Mouse (Mus musculus) embryonic facial prominence, embryonic 10.5 days (tissue): ENCODE measurements at regions not wholly inside any gene's neighbourhood (a gene's known extent, or its start where the extent isn't known, plus 50 kb on each side); places are given as distances from the start of the nearest gene placed in this dataset.

Source experiments
- DNase-seq: peaks from one replicate; pipeline ENCODE4 v3.0.0-alpha.2; 2017; ENCODE audit warnings: low spot score
- H3K27ac ChIP-seq: fragments of 300-500 bp; sonication (generic); replicated peaks from 2 replicates; pipeline ENCODE4 v1.5.1; 2016; ENCODE audit warnings: mild to moderate bottlenecking
- H3K27me3 ChIP-seq: fragments of 300-500 bp; sonication (generic); replicated peaks from 2 replicates; pipeline ENCODE4 v1.6.1; 2016; ENCODE audit warnings: low read depth, mild to moderate bottlenecking; ENCODE audit not compliant: poor library complexity, severe bottlenecking
- H3K36me3 ChIP-seq: fragments of 300-500 bp; sonication (generic); replicated peaks from 2 replicates; pipeline ENCODE4 v1.6.1; 2016; ENCODE audit warnings: mild to moderate bottlenecking, moderate library complexity
- H3K4me1 ChIP-seq: fragments of 300-500 bp; sonication (generic); 2 replicates; pipeline ENCODE4 v1.6.1; 2016
- H3K4me3 ChIP-seq: fragments of 300-500 bp; sonication (generic); 2 replicates; pipeline ENCODE4 v1.5.1; 2016; ENCODE audit warnings: mild to moderate bottlenecking, moderate library complexity
- H3K9me3 ChIP-seq: fragments of 300-500 bp; sonication (generic); 2 replicates; pipeline ENCODE4 v1.6.1; 2016; ENCODE audit warnings: mild to moderate bottlenecking
- WGBS: fragments of 180-500 bp; shearing (Covaris S2); methylation state at CpG from one replicate; pipeline ENCODE4 v1.1.7; 2016; 5-methylcytosine and 5-hydroxymethylcytosine counted together

DNA sequence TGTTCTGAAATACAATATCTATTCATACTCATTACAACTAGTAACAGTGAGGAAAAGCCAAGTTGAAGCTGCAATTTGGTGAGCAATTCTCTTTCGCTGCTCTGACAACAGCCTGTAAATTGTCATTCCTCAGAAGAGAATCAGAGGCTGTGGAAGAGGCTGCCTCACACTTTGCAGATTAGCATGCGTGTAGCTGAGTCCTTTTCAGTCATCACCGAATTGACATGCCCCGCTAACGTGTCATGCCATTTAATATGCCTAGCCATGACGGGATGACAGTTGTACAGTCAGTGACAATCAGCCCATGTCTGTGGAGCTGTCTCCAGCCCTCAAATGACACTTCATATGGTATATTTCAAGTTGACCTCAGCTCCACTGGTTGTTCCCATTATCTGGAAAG lies 553.4 kb upstream of the Itga1 start:
- no peak for DNase-seq
- H3K4me1 ChIP-seq, result peaks cover 9% of the 10 kb centered on the region
- H3K36me3 ChIP-seq, result no peaks in the 10 kb centered on the region
- no peaks in the 10 kb centered on the region for H3K9me3 ChIP-seq
- no peak overlapping the region for H3K4me3 ChIP-seq
- 94% methylated on average over 6 of the region's 6 CpGs for WGBS
- no peaks in the 10 kb centered on the region for H3K27me3 ChIP-seq
- H3K27ac ChIP-seq, result no peak overlapping the region

DNA sequence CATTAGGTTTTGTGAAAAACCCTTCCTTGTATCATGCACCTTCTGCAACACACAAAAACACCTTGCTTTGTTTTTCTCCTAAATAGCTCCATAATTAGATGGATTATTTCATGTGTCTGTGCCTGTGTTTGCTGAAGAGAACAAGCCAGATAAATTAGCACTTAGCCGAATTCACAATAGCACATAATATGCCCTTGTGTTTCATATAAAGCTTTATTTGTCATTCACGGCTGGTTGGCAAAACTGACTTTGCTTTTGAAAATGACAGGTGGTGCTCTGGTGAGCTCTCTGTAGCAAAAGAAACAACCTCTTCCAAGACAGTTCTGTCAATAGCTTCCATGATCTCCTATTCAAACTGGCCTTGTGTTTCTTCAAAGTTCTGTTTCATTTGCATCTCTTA lies 551.2 kb upstream of the Itga1 start:
- Histone ChIP-seq H3K4me3 (no peak overlapping the region), H3K27me3 (no peaks in the 10 kb centered on the region), H3K27ac (no peak overlapping the region), H3K9me3 (no peaks in the 10 kb centered on the region), H3K4me1 (peaks cover 3% of the 10 kb centered on the region; the same call in 1 of the 2 replicates), H3K36me3 (no peaks in the 10 kb centered on the region)
- 65% methylated on average over 2 of the region's 2 CpGs for WGBS
- DNase-seq, result no peak

DNA sequence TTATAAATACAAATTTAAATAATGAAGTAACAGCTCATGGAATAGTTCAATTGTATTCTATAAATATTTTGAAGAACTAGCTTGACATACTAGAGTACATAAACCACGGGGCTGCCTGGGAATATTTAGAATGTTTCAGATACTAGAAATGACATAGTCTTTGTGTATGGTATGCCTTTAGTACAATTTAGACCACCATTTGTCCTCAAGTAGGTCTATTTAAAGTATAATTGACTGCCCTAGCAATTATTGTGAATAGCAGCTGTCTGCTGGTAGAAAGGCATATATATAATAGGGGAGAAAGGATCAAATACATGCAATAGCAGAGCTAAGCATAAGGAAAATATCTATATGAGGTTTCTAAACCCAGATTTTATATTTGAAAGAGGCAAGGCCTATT lies 550.6 kb upstream of the Itga1 start:
- no peaks in the 10 kb centered on the region for H3K9me3 ChIP-seq
- H3K27me3 ChIP-seq, result no peaks in the 10 kb centered on the region
- H3K4me1 ChIP-seq, result no peaks in the 10 kb centered on the region; the same call in 1 of the 2 replicates
- H3K36me3 ChIP-seq, result no peaks in the 10 kb centered on the region
- H3K27ac ChIP-seq, result no peak overlapping the region
- WGBS, result 71% methylated on average over 1 of the region's 1 CpGs
- DNase-seq, result no peak
- no peak overlapping the region for H3K4me3 ChIP-seq

DNA sequence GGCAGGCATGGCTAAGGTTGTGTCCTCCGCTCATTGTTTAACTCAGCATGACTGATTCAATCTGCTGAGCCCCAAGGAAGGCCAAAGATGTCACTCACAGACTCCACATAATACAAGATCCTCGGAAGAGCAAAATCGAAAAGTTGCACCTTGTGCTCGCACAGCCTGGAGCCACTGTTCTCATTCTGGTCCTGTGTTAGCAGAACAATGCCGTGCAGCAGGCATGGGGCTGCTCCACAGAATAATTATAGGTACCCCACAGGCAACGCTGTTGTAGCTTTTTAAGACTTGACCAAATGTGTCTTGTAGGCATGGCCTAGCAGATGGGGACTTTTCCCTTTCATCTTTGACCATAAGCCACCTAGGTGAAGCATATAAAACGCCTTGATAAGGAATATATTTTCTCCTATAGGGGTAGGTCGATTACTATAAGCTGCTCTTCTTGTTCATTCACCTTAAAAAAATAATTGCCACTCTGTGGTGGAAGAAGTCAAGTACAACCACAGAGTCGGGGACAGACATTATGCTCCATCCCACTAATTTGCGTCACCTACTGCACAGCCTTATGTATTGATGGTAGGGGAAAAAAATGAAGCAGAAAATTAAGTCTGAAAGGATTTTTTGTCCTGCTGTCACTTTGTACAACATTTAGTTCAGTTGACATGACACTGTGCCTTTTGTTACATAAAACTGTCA lies 529.8 kb upstream of the Itga1 start:
- Histone ChIP-seq H3K27me3 (no peaks in the 10 kb centered on the region), H3K4me1 (peaks cover 4% of the 10 kb centered on the region; the same call in 1 of the 2 replicates), H3K4me3 (no peak overlapping the region), H3K36me3 (no peaks in the 10 kb centered on the region), H3K9me3 (no peaks in the 10 kb centered on the region), H3K27ac (no peak overlapping the region)
- 62% methylated on average over 10 of the region's 10 CpGs for WGBS
- DNase-seq, result no peak

DNA sequence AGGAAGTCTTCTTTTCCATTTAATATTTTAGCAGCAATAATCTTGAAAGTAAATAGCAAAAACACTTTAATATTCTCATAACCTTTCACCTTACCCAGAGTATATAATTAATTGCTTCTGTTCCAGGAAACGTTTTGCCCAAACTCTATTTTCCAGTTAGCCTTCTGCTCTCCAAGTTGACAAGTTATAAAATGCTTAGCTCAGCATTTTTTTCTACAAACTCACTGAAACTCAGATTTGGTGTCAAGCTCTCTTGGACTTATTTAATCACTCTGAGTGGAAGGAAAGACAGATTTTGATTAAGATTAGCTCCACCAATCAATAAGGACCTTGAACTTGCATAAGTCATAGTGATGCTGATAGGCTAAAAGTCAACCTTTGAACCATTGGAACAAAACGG lies 528.8 kb upstream of the Itga1 start:
- WGBS, result 70% methylated on average over 2 of the region's 2 CpGs
- no peak overlapping the region for H3K4me3 ChIP-seq

DNA sequence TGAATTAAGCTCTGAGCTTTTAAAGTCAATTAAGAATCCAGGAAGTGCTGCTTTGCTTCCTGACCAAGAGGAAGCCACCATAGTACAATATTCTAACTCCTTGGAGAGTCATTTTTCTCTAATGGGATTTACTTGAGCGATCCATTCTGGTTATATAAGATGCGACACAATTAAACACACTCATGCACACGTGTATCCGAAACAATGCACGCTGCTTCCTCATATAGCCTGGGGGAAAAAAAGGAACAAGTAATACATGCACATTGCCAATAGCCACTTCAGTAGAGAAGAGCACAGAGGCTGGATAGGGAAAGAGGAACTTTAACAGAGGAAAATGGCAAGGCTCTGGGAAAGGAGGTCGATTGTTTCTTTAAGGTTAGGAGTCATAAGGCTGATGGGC lies 511.4 kb upstream of the Itga1 start:
- no peak overlapping the region for H3K27ac ChIP-seq
- H3K4me1 ChIP-seq, result peaks cover 5% of the 10 kb centered on the region
- H3K9me3 ChIP-seq, result no peaks in the 10 kb centered on the region
- H3K36me3 ChIP-seq, result no peaks in the 10 kb centered on the region
- no peak for DNase-seq
- H3K27me3 ChIP-seq, result no peaks in the 10 kb centered on the region
- no peak overlapping the region for H3K4me3 ChIP-seq
- WGBS, result 63% methylated on average over 6 of the region's 6 CpGs

More for the DNA sequence above, 528.8 kb upstream of the Itga1 start:
- Histone ChIP-seq H3K36me3 (no peaks in the 10 kb centered on the region), H3K9me3 (no peaks in the 10 kb centered on the region), H3K27ac (no peak overlapping the region), H3K27me3 (no peaks in the 10 kb centered on the region), H3K4me1 (peaks cover 4% of the 10 kb centered on the region; the same call in 1 of the 2 replicates)
- no peak for DNase-seq

DNA sequence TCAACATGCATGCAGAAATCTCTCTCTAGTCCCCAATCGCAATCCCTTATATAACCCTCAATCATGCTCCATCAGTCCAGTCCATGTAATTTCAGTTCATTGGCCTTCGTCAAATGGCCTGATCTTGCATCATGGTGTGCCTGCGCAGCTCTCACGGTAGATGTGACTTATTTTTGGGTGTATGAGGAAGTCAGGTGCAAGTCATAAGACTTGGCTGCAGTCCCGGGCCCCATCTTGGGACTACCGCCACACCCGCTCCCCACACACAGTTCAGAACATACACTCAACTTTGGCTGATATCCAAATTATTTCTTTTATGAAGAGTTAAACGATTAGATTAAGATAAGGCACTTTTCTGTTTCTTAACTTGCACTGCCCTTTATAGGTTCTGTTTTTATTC lies 504.7 kb upstream of the Itga1 start:
- H3K27ac ChIP-seq, result no peak overlapping the region
- no peaks in the 10 kb centered on the region for H3K27me3 ChIP-seq
- DNase-seq, result no peak
- H3K4me1 ChIP-seq, result peaks cover 5% of the 10 kb centered on the region
- no peak overlapping the region for H3K4me3 ChIP-seq
- 92% methylated on average over 8 of the region's 8 CpGs for whole genome bisulfite sequencing
- no peaks in the 10 kb centered on the region for H3K36me3 ChIP-seq
- H3K9me3 ChIP-seq, result no peaks in the 10 kb centered on the region

DNA sequence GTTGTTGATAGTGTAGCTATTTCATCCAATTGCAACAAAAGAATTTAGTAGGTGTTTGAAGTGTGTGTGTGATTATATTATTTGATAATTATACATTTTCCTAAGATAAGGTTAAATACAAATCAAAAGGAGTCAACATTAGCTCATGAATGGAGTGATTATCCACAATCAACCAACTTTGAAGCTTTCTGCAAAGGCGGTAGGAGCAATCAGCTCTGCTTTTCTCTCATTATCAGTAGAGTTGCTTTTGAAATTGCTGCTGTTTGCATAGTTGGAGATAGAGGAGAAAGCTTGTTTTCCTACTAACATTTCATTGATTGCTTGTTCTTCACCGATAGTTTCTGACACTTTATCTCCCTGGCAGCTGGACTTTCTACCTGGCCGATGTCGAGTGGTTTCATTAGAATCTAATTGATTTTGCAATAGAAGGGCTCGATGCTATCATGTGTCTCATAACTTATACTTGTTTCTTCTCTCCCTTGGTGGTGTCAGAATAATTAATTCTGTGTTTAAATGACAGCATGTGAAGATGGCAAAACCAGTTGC lies 493.4 kb upstream of the Itga1 start:
- Histone ChIP-seq H3K4me1 (no peaks in the 10 kb centered on the region), H3K4me3 (no peak overlapping the region), H3K36me3 (no peaks in the 10 kb centered on the region), H3K27me3 (no peaks in the 10 kb centered on the region), H3K9me3 (no peaks in the 10 kb centered on the region), H3K27ac (no peak overlapping the region)
- 84% methylated on average over 5 of the region's 5 CpGs for WGBS
- DNase-seq, result no peak

DNA sequence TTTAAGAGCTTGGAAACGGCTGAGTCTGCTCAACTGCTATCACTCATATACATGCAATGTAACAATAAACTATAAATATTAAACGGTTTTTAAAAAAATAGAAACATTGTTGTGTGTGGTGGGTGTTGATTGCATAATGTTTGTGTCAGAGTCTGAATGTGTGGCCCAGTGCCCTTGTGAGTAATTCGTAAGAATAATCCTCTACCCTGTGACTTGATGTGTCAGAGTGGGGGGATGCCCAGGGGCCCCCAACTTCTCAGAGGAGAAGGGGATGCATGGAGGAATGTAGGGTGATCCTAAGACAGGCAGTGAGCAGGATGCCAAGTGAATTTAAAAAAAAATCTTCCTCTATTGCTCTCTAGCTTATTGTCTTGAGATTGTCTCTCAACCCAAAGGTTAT lies 474.2 kb upstream of the Itga1 start:
- no peaks in the 10 kb centered on the region for H3K9me3 ChIP-seq
- H3K4me1 ChIP-seq, result no peaks in the 10 kb centered on the region
- WGBS, result 91% methylated on average over 3 of the region's 3 CpGs
- no peaks in the 10 kb centered on the region for H3K36me3 ChIP-seq
- H3K4me3 ChIP-seq, result no peak overlapping the region
- no peak for DNase-seq
- no peaks in the 10 kb centered on the region for H3K27me3 ChIP-seq
- H3K27ac ChIP-seq, result no peak overlapping the region

DNA sequence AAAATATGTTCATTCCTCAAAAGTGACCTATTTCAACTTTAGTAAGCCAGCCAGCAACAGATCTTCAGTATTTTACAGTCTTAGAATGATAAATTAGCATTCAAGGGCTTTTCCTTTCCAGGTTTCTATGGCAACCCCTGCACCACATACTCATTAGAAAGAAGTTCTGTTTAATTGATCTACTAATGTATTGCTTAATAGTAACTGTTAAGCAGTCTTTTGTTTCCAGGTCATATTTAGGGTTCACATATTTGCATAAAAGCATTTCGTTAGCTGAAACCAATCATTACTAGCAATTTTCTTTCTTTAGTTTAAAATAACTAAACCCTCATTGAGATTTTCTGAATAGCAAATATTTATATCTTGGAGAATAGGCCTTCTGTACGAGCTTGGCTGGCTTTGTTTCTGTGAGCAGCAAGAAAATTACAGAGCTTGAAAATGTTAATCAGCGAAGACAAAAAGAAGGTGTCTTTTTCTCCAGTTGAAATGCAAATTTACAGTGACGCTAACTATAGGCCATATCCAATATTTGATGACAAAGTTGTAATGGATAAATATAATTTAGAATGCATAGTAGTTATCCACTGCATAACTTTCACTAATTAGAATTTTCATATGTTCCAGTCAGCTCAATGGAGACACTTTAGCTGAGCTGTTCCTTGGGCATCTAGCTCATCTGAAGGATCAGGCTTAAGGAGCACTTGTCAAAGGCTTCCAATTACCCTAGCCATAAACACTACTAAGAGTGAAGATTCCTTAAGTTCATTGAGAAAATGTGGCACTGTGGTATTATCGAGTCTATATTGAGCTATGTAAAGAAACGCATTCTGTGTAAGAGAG lies 473.5 kb upstream of the Itga1 start:
- WGBS, result 85% methylated on average over 6 of the region's 6 CpGs
- no peaks in the 10 kb centered on the region for H3K27me3 ChIP-seq

DNA sequence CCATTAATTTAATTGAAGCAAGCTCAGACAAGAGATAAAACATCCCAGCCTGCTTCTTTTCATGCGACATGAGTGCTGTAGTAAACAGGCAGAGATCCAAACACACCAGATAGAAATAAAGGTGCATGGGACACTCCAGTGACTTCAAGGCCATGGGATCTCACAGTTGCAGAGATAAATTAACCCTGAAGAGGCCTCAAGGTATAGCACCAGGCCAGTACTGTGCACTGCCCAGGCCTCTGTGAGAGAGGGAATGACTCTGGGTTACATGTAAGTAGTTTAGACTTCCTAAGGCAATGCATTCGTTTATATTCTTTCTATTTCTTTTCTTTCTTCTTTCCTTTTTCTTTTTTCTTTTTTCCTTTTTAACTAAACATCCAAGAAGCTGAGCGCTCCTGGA lies 439.4 kb upstream of the Itga1 start:
- Histone ChIP-seq H3K27ac (no peak overlapping the region), H3K4me3 (no peak overlapping the region), H3K4me1 (no peaks in the 10 kb centered on the region), H3K27me3 (no peaks in the 10 kb centered on the region), H3K9me3 (no peaks in the 10 kb centered on the region), H3K36me3 (no peaks in the 10 kb centered on the region)
- 88% methylated on average over 3 of the region's 3 CpGs for WGBS
- no peak for DNase-seq

More for the DNA sequence above, 473.5 kb upstream of the Itga1 start:
- Histone ChIP-seq H3K4me1 (no peaks in the 10 kb centered on the region), H3K27ac (no peak overlapping the region), H3K9me3 (no peaks in the 10 kb centered on the region), H3K4me3 (no peak overlapping the region), H3K36me3 (no peaks in the 10 kb centered on the region)
- DNase-seq, result no peak

DNA sequence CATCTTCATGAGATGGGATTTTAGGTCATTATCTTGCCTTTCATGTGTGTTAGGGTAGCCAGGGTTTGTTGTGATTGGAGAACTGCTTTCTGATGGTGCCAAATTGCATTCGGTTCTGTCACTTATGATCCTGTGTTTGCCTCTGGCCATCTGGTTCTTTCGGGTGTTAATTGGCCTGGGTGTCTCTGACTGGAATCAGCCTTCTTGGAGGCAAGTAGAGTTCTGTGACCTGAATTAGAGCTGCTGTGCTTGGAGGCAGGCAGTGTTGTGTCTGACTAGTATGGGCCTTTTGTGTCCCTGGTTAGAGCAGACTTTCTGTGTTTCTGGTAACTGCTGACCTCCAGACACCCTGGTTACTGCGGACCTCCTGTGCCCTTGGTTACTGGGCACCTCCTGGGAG lies 434.1 kb upstream of the Itga1 start:
- Histone ChIP-seq H3K4me1 (no peaks in the 10 kb centered on the region), H3K27me3 (no peaks in the 10 kb centered on the region), H3K36me3 (no peaks in the 10 kb centered on the region), H3K9me3 (no peaks in the 10 kb centered on the region), H3K27ac (no peak overlapping the region), H3K4me3 (no peak overlapping the region)
- DNase-seq, result no peak
- 76% methylated on average over 3 of the region's 3 CpGs for WGBS

DNA sequence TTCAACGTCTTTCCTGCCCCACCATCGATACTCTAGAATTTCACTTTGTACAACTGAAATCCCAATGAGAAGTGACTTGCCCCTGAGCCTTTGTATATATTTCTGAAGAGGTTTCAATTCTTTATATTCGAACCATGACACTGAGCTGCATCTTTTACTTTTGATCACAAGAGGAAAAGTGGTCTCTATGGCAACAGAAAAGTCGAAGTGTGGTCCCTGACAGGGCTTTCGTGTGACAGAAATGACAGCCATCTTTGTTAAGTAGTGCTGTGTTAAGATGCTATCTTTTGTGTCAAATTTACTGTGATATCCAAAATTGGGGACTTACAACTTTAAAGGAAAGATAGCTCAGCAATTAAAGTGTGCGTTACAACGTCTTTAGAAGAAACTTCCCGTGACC lies 412.1 kb upstream of the Itga1 start:
- no peaks in the 10 kb centered on the region for H3K36me3 ChIP-seq
- H3K27me3 ChIP-seq, result no peaks in the 10 kb centered on the region
- 79% methylated on average over 8 of the region's 8 CpGs for WGBS
- no peaks in the 10 kb centered on the region for H3K4me1 ChIP-seq
- no peak overlapping the region for H3K27ac ChIP-seq
- no peaks in the 10 kb centered on the region for H3K9me3 ChIP-seq
- no peak overlapping the region for H3K4me3 ChIP-seq
- DNase-seq, result no peak
